Mouse (Mus musculus) limb, embryonic 13.5 days (tissue): ENCODE measurements around the gene Vps13d. TPM values are rescaled to one million over a fixed set of nuclear protein-coding genes. Genes with fewer than 3 reads are reported as not detected.
"Not testable (repeated sequence)": the region's sequence is repeated elsewhere in the genome, so short reads cannot be mapped to it uniquely, and the experiment has no call there.

Experiments used
- ATAC-seq: fragments of 200-750 bp; cut with Nextera tagmentation; 2 replicates; pipeline ENCODE4 v1.8.0; 2017; ENCODE audit warnings: low read depth, moderate number of reproducible peaks, moderate TSS enrichment; ENCODE audit not compliant: low FRiP score
- H3K27ac ChIP-seq: fragments of 300-500 bp; sonication (generic); 2 replicates; pipeline ENCODE4 v1.5.1; 2015; ENCODE audit warnings: inconsistent platforms, mild to moderate bottlenecking, moderate library complexity
- H3K27me3 ChIP-seq: fragments of 300-500 bp; sonication (generic); 2 replicates; pipeline ENCODE4 v1.6.1; 2015; ENCODE audit warnings: mild to moderate bottlenecking, inconsistent platforms
- H3K36me3 ChIP-seq: fragments of 300-500 bp; sonication (generic); 2 replicates; pipeline ENCODE4 v1.6.1; 2015; ENCODE audit warnings: inconsistent platforms, mild to moderate bottlenecking, moderate library complexity
- H3K4me1 ChIP-seq: fragments of 300-500 bp; sonication (generic); 2 replicates; pipeline ENCODE4 v1.6.1; 2015; ENCODE audit warnings: inconsistent platforms
- H3K4me2 ChIP-seq: fragments of 300-500 bp; sonication (generic); replicated peaks from 2 replicates; pipeline ENCODE4 v1.6.1; 2015; ENCODE audit warnings: inconsistent platforms, mild to moderate bottlenecking, moderate library complexity
- H3K4me3 ChIP-seq: fragments of 300-500 bp; sonication (generic); 2 replicates; pipeline ENCODE4 v1.5.1; 2015; ENCODE audit warnings: moderate library complexity, mild to moderate bottlenecking, inconsistent platforms
- H3K9ac ChIP-seq: fragments of 300-500 bp; sonication (generic); 2 replicates; pipeline ENCODE4 v1.6.1; 2015; ENCODE audit warnings: mild to moderate bottlenecking, inconsistent platforms
- H3K9me3 ChIP-seq: fragments of 300-500 bp; sonication (generic); 2 replicates; pipeline ENCODE4 v1.6.1; 2016; ENCODE audit warnings: inconsistent platforms
- WGBS: fragments of 180-500 bp; shearing (Covaris S2); methylation state at CpG from one replicate; pipeline ENCODE4 v1.1.7; 2015; 5-methylcytosine and 5-hydroxymethylcytosine counted together
- polyA plus RNA-seq: library from polyadenylated mRNA; unstranded; fragments of >200 nt; fragmentation: Nextera tagmentation; extraction: Ambion mirVana; gene quantifications from 2 replicates; pipeline ENCODE4 v1.2.1, GENCODE M21; 2015

The Vps13d gene
- polyA plus RNA-seq, 1 experiment from 2014 or later: 13.1 TPM

DNA sequence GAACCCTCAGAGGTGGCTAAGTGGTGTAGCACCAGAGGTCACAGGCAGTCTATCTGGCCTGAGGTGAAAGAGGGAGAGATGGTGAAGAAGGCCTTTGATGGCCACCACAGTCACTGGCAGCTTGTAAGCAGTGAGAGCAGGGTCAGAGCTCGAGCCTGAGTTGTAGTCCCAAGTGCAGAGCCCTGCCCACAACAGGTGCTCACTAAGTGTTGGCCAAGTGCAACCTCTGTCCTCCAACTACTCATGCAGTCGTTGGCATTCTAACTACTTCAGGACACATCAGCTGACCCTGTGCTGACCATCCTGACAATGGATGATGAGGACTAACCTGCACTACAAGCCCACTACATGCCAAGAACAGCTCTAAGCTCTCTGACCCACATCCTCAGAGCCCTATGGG is 7.2 kb downstream of the Vps13d start:
- Histone ChIP-seq H3K4me2 (no peak overlapping the region), H3K9ac (no peak overlapping the region), H3K4me1 (peaks cover 4% of the 10 kb centered on the region), H3K9me3 (0 out of 2 replicates have a peak, but pooled peaks cover 2% of the 10 kb centered on the region), H3K27ac (no peak overlapping the region), H3K27me3 (no peaks in the 10 kb centered on the region), H3K4me3 (no peak overlapping the region), H3K36me3 (peaks cover 63% of the 10 kb centered on the region)
- no peak for ATAC-seq
- 84% methylated on average over 2 of the region's 2 CpGs for WGBS

DNA sequence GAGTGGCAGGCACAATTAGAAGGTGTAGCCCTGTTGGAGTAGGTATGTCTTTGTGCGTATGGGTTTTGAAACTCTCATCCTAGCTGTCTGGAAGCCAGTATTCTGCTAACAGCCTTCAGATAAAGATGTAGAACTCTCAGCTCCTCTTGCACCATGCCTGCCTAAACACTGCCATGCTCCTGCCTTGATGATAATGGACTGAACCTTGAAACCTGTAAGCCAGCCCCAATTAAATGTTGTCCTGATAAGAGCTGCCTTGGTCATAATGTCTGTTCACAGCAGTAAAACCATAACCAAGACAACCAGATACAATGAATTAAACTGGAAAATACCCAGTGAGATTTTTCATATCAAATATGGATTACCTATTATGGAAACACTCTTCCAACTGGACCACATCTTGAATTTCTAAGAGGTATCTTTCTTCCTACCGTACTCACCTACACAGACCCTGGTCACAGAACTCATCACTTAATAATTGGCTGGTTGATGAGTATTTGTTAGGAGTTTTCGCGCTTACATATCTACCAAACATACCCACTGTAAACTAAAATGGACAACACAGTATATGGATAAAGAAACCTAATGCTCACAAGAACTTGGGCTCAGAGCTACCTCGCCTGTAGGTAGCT is 15.8 kb downstream of the Vps13d start:
- ATAC-seq: no peak
- H3K4me3 ChIP-seq: no peak overlapping the region
- H3K36me3 ChIP-seq: peaks cover 75% of the 10 kb centered on the region

DNA sequence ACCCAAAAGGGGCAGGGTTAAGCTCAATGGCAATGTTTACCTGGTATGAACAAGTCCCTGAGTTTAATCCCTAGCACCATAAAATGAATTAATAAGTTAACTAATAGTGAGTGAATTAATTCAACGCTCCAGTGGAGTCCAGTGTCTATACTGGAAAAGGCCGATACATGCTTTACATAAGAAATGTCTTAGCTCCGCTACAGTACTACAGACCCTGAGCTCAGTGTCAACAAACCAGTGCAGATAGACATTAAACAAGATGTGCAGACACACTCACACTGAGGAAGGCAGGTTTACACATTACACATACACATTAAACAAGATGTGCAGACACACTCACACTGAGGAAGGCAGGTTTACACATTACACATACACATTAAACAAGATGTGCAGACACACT is 29.3 kb downstream of the Vps13d start:
- not testable (repeated sequence) for H3K27ac ChIP-seq, H3K27me3 ChIP-seq, ATAC-seq, H3K4me1 ChIP-seq, H3K9ac ChIP-seq, H3K4me2 ChIP-seq, H3K4me3 ChIP-seq, H3K9me3 ChIP-seq
- 98% methylated on average over 3 of the region's 3 CpGs for WGBS
- H3K36me3 ChIP-seq: peaks cover 94% of the 10 kb centered on the region

More for the DNA sequence above, 15.8 kb downstream of the Vps13d start:
- H3K27ac ChIP-seq: no peak overlapping the region
- H3K4me2 ChIP-seq: no peak overlapping the region
- no peaks in the 10 kb centered on the region for H3K9me3 ChIP-seq
- no peaks in the 10 kb centered on the region for H3K27me3 ChIP-seq
- WGBS: over 99% methylated on average over 5 of the region's 5 CpGs
- H3K4me1 ChIP-seq: no peaks in the 10 kb centered on the region
- no peak overlapping the region for H3K9ac ChIP-seq

DNA sequence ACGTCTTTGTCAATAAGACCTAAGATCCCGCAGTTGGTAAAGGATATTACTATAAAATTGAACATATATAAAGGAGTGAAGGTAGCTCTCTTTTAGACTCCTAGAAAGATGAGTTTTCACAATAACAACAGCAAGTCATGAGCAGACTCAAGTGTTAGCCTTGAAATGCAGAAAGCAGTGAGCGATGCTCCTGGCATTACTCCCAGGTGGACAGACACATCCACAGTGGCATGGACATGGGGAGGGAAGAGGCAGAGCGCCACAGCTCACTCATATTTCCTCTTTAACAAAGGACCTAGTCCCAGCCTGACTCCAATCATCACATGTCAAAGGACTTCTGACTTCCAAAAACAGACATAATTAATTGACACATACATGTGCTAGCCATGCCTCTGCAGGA is 30.7 kb downstream of the Vps13d start:
- Histone ChIP-seq H3K36me3 (peaks cover 93% of the 10 kb centered on the region), H3K9ac (no peak overlapping the region), H3K27me3 (no peaks in the 10 kb centered on the region), H3K4me3 (no peak overlapping the region), H3K9me3 (no peaks in the 10 kb centered on the region), H3K27ac (no peak overlapping the region), H3K4me2 (no peak overlapping the region), H3K4me1 (no peaks in the 10 kb centered on the region)
- ATAC-seq: no peak
- WGBS: 95% methylated on average over 4 of the region's 4 CpGs

DNA sequence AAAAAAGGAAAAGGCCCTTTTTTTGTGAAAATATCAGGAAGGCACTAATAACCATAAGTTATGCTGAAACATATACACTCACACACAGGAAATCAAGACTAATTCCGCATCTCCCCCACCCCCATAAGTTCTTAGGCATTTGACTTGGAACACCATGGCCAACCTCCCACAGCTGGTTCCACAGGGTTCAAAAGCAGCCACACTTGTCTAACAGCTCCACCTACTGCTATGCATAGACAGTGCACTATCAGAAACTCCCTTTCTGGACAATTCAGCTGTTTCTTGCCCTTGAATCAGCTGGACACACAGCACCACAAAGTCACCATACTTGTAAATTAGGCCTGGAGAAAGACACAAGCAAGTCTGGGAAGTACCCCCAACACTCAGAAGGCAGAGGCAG is 33.6 kb downstream of the Vps13d start:
- WGBS: 77% methylated on average over 1 of the region's 1 CpGs
- peaks cover 96% of the 10 kb centered on the region for H3K36me3 ChIP-seq
- peaks cover 5% of the 10 kb centered on the region; the same call in 1 of the 2 replicates for H3K9me3 ChIP-seq
- no peak for ATAC-seq
- H3K4me2 ChIP-seq: no peak overlapping the region
- no peaks in the 10 kb centered on the region for H3K27me3 ChIP-seq
- no peak overlapping the region for H3K4me3 ChIP-seq
- no peaks in the 10 kb centered on the region for H3K4me1 ChIP-seq
- no peak overlapping the region for H3K9ac ChIP-seq
- no peak overlapping the region for H3K27ac ChIP-seq

DNA sequence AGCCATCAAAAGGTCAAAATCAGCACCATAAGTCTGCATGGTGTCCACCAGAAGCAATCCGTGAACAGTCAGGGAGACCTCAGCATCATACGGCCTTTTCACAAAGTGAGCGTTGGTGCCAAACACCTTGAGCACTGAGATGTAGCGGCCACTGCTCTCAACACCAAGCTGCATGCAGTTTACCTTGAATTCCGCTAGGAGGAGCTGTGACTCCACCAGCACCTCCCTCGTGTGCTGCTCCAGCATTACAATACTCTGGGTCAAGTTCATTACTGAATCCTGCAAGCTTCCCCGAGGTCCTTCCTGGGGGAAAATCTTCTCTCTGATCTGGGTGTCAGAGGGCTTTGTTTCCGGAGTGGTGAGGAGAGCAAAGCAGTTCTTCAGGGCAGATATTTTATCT is 38.8 kb downstream of the Vps13d start:
- H3K27ac ChIP-seq: no peak overlapping the region
- ATAC-seq: peak; percentile 64; the same call in 1 of the 2 replicates
- peaks cover 5% of the 10 kb centered on the region; the same call in 1 of the 2 replicates for H3K9me3 ChIP-seq
- no peak overlapping the region for H3K9ac ChIP-seq
- H3K4me1 ChIP-seq: no peaks in the 10 kb centered on the region
- no peak overlapping the region for H3K4me2 ChIP-seq
- no peaks in the 10 kb centered on the region for H3K27me3 ChIP-seq
- H3K4me3 ChIP-seq: no peak overlapping the region
- H3K36me3 ChIP-seq: peaks cover 91% of the 10 kb centered on the region
- WGBS: 47% methylated on average over 8 of the region's 8 CpGs

DNA sequence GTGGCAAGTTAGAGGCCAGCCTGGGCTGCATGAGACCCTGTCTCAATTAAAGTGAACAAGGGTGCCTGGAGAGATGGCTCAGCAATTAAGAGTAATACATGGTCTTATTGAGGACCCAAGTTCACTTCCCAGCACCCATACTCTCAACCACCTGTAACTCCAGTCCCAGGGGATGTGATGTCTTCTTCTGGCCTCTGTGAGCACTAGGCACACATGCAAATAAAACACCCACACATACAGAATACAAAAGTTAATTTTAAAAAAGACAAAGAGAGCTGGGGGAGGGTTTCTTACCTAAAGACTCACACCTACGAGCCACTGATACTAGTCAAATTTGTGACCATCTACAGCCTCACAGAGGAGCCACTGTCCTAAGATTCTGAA is 43.7 kb downstream of the Vps13d start:
- peaks cover 87% of the 10 kb centered on the region for H3K36me3 ChIP-seq
- 88% methylated on average over 1 of the region's 1 CpGs for WGBS
- ATAC-seq: no peak

DNA sequence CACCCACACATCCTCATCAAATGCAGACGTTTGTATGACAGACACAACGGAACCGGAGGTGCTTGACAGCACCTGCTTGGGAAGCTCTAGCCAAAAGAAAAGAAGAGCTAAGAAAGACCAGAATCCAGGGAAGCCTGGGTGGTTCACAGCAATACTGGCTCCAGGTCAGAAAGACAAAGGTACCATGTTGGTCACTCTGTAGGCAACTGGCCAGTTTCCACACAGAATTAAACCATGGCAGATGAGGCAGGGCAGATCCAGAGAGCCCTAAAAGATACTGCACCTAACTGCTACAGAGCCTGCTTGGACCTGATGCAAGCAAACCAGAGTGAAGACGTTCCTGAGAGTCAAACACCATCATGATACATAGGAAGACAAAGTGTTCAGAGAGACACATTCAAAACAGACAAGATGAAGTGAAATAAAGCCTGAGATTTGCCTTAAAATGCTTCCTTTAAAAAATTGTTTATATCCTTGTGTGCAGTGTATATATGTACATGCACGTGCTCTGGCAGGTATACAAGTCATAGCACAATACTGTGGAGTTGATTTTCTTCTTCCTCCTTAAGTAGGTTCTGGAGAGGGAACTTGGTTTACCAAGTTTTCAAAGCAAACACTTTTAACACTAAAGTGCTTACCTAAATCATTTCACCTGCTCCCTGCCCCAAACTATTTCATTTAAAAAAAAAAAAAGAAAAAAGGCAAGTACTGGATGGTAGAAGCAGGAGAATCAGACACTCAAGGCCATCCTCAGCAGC is 44.3 kb downstream of the Vps13d start:
- H3K9me3 ChIP-seq: no peaks in the 10 kb centered on the region
- WGBS: 74% methylated on average over 5 of the region's 5 CpGs
- no peaks in the 10 kb centered on the region for H3K27me3 ChIP-seq
- no peak overlapping the region for H3K9ac ChIP-seq
- no peak overlapping the region for H3K4me2 ChIP-seq
- peaks cover 87% of the 10 kb centered on the region for H3K36me3 ChIP-seq
- 0 out of 2 replicates have a peak, but pooled peaks cover 5% of the 10 kb centered on the region for H3K4me1 ChIP-seq
- H3K4me3 ChIP-seq: no peak overlapping the region
- no peak for ATAC-seq
- no peak overlapping the region for H3K27ac ChIP-seq

More for the DNA sequence above, 43.7 kb downstream of the Vps13d start:
- H3K27ac ChIP-seq: no peak overlapping the region
- no peak overlapping the region for H3K9ac ChIP-seq
- no peaks in the 10 kb centered on the region for H3K27me3 ChIP-seq
- H3K9me3 ChIP-seq: no peaks in the 10 kb centered on the region
- H3K4me2 ChIP-seq: no peak overlapping the region
- H3K4me1 ChIP-seq: 0 out of 2 replicates have a peak, but pooled peaks cover 5% of the 10 kb centered on the region
- no peak overlapping the region for H3K4me3 ChIP-seq

DNA sequence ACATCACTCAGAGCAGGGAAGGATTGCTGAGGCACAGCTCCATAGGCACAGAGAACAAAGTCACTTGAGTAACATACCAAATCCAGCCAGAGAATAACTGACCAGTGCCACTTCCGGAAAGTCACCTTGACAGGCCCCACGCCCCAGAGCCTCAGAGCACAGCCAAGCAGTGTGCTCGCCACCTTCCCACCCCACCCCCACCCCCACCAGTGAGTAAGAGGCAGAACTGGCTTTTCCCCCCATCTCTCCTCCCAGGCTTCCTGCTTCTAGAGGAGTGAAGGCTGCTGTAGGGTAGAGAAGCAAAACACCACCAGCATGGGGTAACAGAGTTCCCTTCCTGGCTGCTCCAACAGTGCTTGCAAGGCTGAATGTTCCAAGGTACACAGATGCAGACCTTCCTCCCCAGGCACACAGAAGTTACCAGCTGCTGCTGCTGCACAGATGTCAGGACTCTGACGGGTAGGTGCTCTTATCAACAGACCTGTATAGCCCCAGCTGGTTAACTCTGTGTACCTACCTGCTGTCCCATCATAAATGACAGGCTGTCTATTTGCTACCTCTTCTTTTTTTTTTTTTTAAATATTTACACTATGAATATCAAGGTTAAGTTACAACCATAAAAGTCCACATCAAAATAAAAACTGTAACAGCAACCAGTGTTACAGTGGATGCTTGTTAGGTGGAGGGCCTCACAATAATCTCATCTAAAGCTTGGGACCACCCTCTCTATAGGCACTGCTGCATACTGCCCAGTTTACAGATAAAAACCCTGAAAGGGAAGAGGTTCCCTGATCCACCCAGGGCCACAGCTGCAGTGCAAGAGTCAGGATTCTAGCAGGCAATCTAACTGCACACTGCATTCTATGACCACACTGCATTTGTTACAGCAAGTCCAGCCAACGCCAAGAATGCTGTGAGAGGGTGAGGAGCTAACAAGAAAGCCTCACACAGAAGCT is 47.5 kb downstream of the Vps13d start:
- Histone ChIP-seq H3K4me3 (no peak overlapping the region), H3K27me3 (no peaks in the 10 kb centered on the region), H3K4me2 (no peak overlapping the region), H3K9me3 (no peaks in the 10 kb centered on the region), H3K4me1 (0 out of 2 replicates have a peak, but pooled peaks cover 5% of the 10 kb centered on the region), H3K9ac (no peak overlapping the region), H3K36me3 (peaks cover 85% of the 10 kb centered on the region), H3K27ac (no peak overlapping the region)
- ATAC-seq: no peak
- WGBS: 63% methylated on average over 5 of the region's 5 CpGs

DNA sequence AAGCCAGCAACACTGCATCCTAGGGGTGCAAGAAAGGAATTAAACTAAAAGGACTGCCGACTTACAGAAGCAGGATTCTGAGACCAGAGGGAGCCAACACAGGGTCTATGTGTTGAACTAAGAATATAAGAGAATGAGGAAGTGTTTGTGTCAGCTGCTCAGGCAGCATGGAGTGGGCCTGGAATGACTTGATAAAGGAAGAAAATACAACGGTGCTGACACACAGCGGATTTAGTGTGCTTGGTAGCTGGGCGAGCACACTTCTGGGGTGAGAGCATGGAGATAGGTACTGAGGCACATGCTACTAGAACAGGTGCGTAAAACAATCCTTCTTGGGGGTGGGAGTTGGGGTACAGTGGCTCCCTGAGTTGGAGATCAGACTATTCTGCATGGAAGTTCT is 51.3 kb downstream of the Vps13d start:
- Histone ChIP-seq H3K9ac (no peak overlapping the region), H3K27ac (no peak overlapping the region), H3K4me2 (no peak overlapping the region), H3K4me1 (0 out of 2 replicates have a peak, but pooled peaks cover 5% of the 10 kb centered on the region), H3K9me3 (no peaks in the 10 kb centered on the region), H3K27me3 (no peaks in the 10 kb centered on the region), H3K4me3 (no peak overlapping the region), H3K36me3 (peaks cover 84% of the 10 kb centered on the region)
- ATAC-seq: no peak
- WGBS: 91% methylated on average over 5 of the region's 5 CpGs

DNA sequence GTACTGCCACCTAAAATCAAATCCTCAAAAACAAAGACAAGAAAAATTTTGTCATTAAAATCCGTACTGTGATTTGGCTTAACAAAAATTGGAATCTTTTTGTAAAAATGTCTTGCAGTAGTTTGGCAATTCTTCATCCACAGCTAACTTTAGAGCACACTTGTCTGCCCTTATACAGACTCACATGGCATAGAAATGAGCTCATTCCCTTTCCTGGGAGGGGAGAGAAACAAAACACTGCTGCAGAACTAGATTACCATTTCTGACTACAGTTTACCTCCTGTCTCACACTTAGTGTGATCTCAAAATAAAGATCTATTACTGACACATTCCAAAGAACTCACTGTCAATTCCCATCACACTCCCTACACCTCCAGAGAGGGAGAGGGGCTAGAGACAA is 58.1 kb downstream of the Vps13d start:
- Histone ChIP-seq H3K27ac (no peak overlapping the region), H3K4me1 (no peaks in the 10 kb centered on the region; the same call in 1 of the 2 replicates), H3K36me3 (peaks cover 90% of the 10 kb centered on the region), H3K4me3 (no peak overlapping the region), H3K4me2 (no peak overlapping the region), H3K9ac (no peak overlapping the region), H3K9me3 (no peaks in the 10 kb centered on the region), H3K27me3 (no peaks in the 10 kb centered on the region)
- WGBS: 83% methylated on average over 1 of the region's 1 CpGs
- ATAC-seq: no peak

DNA sequence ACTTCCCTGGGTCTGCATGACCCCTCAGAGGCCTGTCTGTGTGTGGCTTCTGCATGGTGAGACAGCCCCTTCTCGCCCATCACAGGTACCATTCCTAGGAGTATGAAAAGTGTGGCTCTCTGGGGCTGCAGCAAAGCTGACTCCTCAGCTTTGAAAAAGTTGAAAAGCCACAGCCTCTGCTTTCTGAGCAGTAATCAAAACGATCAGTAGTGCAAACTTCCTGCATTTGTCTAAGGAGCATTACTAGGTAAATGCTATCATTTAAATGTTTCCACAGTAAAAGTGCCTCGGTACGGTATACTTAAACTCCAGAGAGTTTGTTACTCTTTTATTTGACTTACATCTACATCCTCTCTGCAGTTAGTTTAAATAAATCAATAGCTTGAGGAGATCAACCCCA is 59.3 kb downstream of the Vps13d start:
- H3K36me3 ChIP-seq: peaks cover 90% of the 10 kb centered on the region
- H3K9me3 ChIP-seq: no peaks in the 10 kb centered on the region
- H3K4me2 ChIP-seq: no peak overlapping the region
- H3K4me3 ChIP-seq: no peak overlapping the region
- no peaks in the 10 kb centered on the region for H3K27me3 ChIP-seq
- 79% methylated on average over 4 of the region's 4 CpGs for WGBS
- no peaks in the 10 kb centered on the region; the same call in 1 of the 2 replicates for H3K4me1 ChIP-seq
- no peak overlapping the region for H3K9ac ChIP-seq
- ATAC-seq: no peak
- H3K27ac ChIP-seq: no peak overlapping the region
